Mouse (Mus musculus): Measurements from ENCODE around the gene Pex5l. TPM values are rescaled to one million over a fixed set of nuclear protein-coding genes. Genes with fewer than 3 reads are reported as not detected.

The Pex5l gene
- polyA plus RNA-seq, 1 experiment from 2014 or later: 6.6 TPM

DNA sequence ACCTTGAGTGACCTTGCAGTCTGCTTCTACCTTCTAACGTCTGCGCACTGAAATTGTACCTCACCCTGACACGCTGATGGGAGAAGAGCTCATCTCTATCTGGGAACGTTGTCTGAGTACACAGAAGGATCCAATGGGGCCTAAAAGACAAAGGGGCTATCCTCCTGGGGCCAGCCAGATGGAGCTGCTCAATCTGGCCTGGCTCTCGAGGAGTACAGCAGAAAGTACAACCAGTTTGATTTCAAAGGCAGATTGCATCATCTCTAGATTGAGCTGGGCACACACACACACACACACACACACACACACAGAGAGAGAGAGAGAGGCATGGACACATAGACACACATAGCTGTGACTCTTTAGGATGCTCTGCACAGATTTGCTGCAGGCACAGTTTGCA is 94.7 kb downstream of the Pex5l start:
- no peaks in the 10 kb centered on the region for H3K27me3 ChIP-seq (ENCODE audit: control insufficient read depth, insufficient read depth, low read length)
- peak; percentile 14 for DNase-seq (ENCODE audit: low spot score)
- H3K36me3 ChIP-seq (ENCODE audit: control insufficient read depth, insufficient read depth, low read length): no peaks in the 10 kb centered on the region
- no peak overlapping the region for H3K27ac ChIP-seq (ENCODE audit: low read depth, low read length)
- 66% methylated on average over 5 of the region's 5 CpGs for WGBS
- no peak overlapping the region for H3K9ac ChIP-seq (ENCODE audit: low read length)
- H3K4me3 ChIP-seq (ENCODE audit: low read depth, low read length): no peak overlapping the region
- no peak for ATAC-seq (ENCODE audit: insufficient read depth, low FRiP score, low TSS enrichment)
- H3K9me3 ChIP-seq (ENCODE audit: control insufficient read depth, low read length): no peaks in the 10 kb centered on the region
- no peak overlapping the region for H3K4me2 ChIP-seq (ENCODE audit: low read depth)
- H3K4me1 ChIP-seq (ENCODE audit: control insufficient read depth, insufficient read depth, low read length): no peaks in the 10 kb centered on the region

DNA sequence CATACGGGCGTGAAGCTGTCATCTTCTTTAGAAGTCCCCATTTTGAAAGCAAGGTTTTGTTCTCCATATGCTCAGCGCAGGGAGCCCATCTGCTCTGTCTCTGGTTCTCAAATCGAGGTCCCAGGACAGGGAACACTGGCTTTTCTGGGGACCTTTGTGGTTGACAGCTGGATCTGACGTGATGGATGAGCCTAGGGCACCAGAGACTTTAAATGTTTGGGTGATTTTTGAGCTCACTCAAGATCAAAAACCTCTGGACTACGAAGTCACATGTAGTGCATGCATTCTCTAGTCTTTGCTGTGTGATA is 98.3 kb downstream of the Pex5l start:
- ATAC-seq (ENCODE audit: insufficient read depth, low FRiP score, low TSS enrichment) (peak; percentile 16; the same call in 1 of the 2 replicates), DNase-seq (ENCODE audit: low spot score) (no peak)
- H3K9ac ChIP-seq (ENCODE audit: low read length): no peak overlapping the region

DNA sequence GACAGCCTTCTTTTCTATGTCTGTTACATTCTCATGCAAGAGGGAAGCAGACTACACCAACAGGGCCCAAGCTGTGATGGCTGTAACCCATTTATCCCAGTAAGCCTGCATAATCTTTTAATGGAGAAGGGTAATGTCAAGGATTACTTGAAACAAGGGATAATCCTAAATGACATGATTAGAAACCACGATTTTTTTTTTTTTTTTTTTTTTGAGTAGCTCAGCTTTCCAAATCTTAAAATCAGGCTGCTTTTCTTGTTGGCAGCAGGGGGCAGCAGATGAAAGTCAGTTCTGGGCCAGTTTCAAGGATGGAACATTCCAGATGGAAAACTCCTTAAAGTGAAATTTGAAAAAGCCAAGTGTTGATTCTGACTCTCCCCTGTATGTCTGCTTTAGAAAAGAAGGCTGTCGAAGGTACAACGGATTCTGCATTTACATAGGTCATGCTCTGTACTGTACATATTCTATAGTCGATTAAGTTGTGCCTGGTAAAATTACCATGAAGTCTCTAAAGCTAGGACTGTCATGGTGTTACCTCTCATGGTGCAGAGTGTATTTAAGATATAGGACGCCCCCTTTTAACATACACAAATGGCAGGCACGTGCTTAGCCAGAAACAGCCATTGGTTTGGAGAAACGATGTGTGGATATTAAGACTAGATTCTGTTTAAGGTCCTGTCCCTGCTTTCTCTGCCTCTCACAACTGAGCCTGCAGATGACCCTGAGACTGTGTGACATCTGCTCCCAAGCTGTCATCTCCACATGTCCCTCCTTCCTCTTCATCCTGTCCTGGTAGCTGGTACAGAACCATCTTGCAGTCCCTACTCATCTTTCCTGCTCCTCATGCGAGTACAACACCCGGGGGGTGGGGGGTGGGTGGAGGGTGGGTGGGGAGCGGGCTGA is 98.9 kb downstream of the Pex5l start:
- no peaks in the 10 kb centered on the region for H3K27me3 ChIP-seq (ENCODE audit: control insufficient read depth, insufficient read depth, low read length)
- no peak overlapping the region for H3K4me2 ChIP-seq (ENCODE audit: low read depth)
- 0 out of 2 replicates have a peak, but pooled peaks have one; percentile 6 for ATAC-seq (ENCODE audit: insufficient read depth, low FRiP score, low TSS enrichment)
- H3K36me3 ChIP-seq (ENCODE audit: control insufficient read depth, insufficient read depth, low read length): no peaks in the 10 kb centered on the region
- no peak overlapping the region for H3K9ac ChIP-seq (ENCODE audit: low read length)
- DNase-seq (ENCODE audit: low spot score): no peak
- H3K4me1 ChIP-seq (ENCODE audit: control insufficient read depth, insufficient read depth, low read length): no peaks in the 10 kb centered on the region
- WGBS: 62% methylated on average over 10 of the region's 10 CpGs
- no peaks in the 10 kb centered on the region for H3K9me3 ChIP-seq (ENCODE audit: control insufficient read depth, low read length)
- H3K4me3 ChIP-seq (ENCODE audit: low read depth, low read length): no peak overlapping the region
- H3K27ac ChIP-seq (ENCODE audit: low read depth, low read length): no peak overlapping the region

More for the DNA sequence above, 98.3 kb downstream of the Pex5l start:
- H3K4me1 ChIP-seq (ENCODE audit: control insufficient read depth, insufficient read depth, low read length): no peaks in the 10 kb centered on the region
- no peaks in the 10 kb centered on the region for H3K27me3 ChIP-seq (ENCODE audit: control insufficient read depth, insufficient read depth, low read length)
- H3K27ac ChIP-seq (ENCODE audit: low read depth, low read length): no peak overlapping the region
- WGBS: 65% methylated on average over 6 of the region's 6 CpGs
- H3K9me3 ChIP-seq (ENCODE audit: control insufficient read depth, low read length): no peaks in the 10 kb centered on the region
- H3K4me3 ChIP-seq (ENCODE audit: low read depth, low read length): no peak overlapping the region
- H3K4me2 ChIP-seq (ENCODE audit: low read depth): no peak overlapping the region
- no peaks in the 10 kb centered on the region for H3K36me3 ChIP-seq (ENCODE audit: control insufficient read depth, insufficient read depth, low read length)

DNA sequence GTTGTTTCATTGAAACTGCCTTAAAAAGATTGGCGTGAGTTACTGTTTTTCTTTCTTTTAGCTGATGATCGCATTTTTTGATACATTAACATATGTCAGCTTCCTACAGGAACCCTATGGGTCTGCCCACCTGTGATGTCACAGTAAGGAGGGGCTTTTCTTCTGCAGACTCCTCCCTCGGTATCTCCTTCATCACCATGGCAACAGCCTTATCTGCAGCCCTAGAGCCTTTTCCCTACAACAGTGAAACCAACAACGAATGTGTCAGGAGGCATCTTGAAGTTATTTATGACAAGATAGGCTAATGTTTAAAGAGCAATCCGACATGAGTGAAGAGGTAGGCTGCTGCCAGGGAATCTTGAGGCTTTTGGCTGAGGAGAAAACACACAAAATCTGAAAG is 118.5 kb downstream of the Pex5l start:
- Histone ChIP-seq H3K4me3 (ENCODE audit: low read depth, low read length) (no peak overlapping the region), H3K27me3 (ENCODE audit: control insufficient read depth, insufficient read depth, low read length) (no peaks in the 10 kb centered on the region), H3K9me3 (ENCODE audit: control insufficient read depth, low read length) (no peaks in the 10 kb centered on the region), H3K27ac (ENCODE audit: low read depth, low read length) (no peak overlapping the region), H3K4me2 (ENCODE audit: low read depth) (no peak overlapping the region), H3K9ac (ENCODE audit: low read length) (no peak overlapping the region), H3K36me3 (ENCODE audit: control insufficient read depth, insufficient read depth, low read length) (no peaks in the 10 kb centered on the region), H3K4me1 (ENCODE audit: control insufficient read depth, insufficient read depth, low read length) (no peaks in the 10 kb centered on the region)
- DNase-seq (ENCODE audit: low spot score) (no peak), ATAC-seq (ENCODE audit: insufficient read depth, low FRiP score, low TSS enrichment) (no peak)
- WGBS: 59% methylated on average over 5 of the region's 5 CpGs

DNA sequence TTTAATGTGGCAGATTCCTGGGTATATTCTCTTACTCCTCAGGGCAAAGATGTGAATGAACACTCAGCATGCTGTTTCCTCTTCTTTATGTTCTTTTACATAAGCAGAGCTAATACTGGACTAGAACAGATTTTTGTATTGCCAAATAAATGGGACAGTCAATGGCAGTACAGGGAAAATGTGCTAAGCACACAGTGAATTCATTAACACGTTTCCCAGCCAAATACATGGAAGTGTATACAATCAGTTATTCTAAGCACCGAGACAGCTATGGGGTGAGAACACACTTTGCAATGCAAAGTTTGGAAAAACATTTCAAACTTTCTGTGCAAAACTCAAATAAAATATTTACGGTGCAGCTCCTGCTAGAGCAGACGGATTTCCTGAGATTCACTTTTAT is 139.1 kb downstream of the Pex5l start:
- H3K27me3 ChIP-seq (ENCODE audit: control insufficient read depth, insufficient read depth, low read length): no peaks in the 10 kb centered on the region
- H3K9me3 ChIP-seq (ENCODE audit: control insufficient read depth, low read length): no peaks in the 10 kb centered on the region
- no peak overlapping the region for H3K4me3 ChIP-seq (ENCODE audit: low read depth, low read length)
- H3K4me2 ChIP-seq (ENCODE audit: low read depth): no peak overlapping the region
- H3K36me3 ChIP-seq (ENCODE audit: control insufficient read depth, insufficient read depth, low read length): no peaks in the 10 kb centered on the region
- DNase-seq (ENCODE audit: low spot score): no peak
- no peaks in the 10 kb centered on the region for H3K4me1 ChIP-seq (ENCODE audit: control insufficient read depth, insufficient read depth, low read length)
- H3K27ac ChIP-seq (ENCODE audit: low read depth, low read length): no peak overlapping the region
- H3K9ac ChIP-seq (ENCODE audit: low read length): no peak overlapping the region
- ATAC-seq (ENCODE audit: insufficient read depth, low FRiP score, low TSS enrichment): no peak
- 83% methylated on average over 4 of the region's 4 CpGs for WGBS

DNA sequence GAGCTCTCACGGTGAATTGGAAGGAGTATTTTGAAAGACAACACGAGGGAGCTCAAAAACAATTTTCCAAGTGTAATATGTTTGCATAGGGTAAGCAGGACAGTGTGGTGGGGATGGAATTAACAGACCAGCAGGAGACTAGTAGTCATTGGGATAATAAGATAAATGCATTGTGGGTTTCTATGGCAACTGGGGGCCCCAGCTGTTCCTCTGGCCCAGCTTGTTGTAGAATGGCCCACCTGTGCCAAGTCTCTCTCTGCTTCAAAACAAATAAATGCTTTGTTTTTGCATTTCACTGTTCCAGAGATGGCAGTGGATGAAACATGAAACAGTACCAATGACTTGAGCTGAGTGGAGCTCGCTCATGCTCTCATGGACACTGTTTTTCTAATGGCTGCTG is 141.3 kb downstream of the Pex5l start:
- ATAC-seq (ENCODE audit: insufficient read depth, low FRiP score, low TSS enrichment) (no peak), DNase-seq (ENCODE audit: low spot score) (no peak)
- Histone ChIP-seq H3K9ac (ENCODE audit: low read length) (no peak overlapping the region), H3K9me3 (ENCODE audit: control insufficient read depth, low read length) (no peaks in the 10 kb centered on the region), H3K4me1 (ENCODE audit: control insufficient read depth, insufficient read depth, low read length) (no peaks in the 10 kb centered on the region), H3K36me3 (ENCODE audit: control insufficient read depth, insufficient read depth, low read length) (no peaks in the 10 kb centered on the region), H3K4me2 (ENCODE audit: low read depth) (no peak overlapping the region), H3K4me3 (ENCODE audit: low read depth, low read length) (no peak overlapping the region), H3K27me3 (ENCODE audit: control insufficient read depth, insufficient read depth, low read length) (no peaks in the 10 kb centered on the region), H3K27ac (ENCODE audit: low read depth, low read length) (no peak overlapping the region)
- WGBS: 77% methylated on average over 3 of the region's 3 CpGs

DNA sequence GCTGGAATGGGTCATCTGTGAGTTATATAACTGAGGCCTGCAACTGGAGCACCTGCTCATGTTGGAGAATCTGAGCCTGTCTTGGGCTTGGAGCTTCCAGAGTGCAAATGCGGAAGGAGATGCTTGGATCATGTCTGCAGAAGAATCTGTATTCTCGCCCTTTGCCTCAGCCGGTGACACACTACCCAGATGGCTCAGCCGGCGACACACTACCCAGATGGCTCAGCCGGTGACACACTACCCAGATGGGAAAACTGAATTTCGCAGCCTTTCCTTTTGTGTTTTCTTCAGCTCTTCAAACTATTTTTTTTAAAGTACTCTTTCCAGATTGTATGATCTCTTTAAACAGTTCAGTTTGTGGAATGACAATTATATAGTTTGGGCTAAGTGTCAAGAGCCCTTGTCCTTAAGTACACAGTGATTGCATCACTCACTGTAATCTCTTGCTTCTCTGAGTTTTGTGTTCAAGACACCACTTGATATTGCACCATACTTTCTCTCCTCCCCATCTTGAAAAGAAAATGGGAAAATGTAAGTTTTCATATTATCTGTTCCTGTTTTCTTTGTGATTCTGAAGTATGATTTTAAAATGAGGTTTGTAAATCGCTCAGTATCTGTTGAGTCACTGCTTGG is 142.5 kb downstream of the Pex5l start:
- Histone ChIP-seq H3K27ac (ENCODE audit: low read depth, low read length) (no peak overlapping the region), H3K4me1 (ENCODE audit: control insufficient read depth, insufficient read depth, low read length) (no peaks in the 10 kb centered on the region), H3K9me3 (ENCODE audit: control insufficient read depth, low read length) (no peaks in the 10 kb centered on the region), H3K36me3 (ENCODE audit: control insufficient read depth, insufficient read depth, low read length) (no peaks in the 10 kb centered on the region), H3K27me3 (ENCODE audit: control insufficient read depth, insufficient read depth, low read length) (no peaks in the 10 kb centered on the region), H3K9ac (ENCODE audit: low read length) (no peak overlapping the region), H3K4me3 (ENCODE audit: low read depth, low read length) (no peak overlapping the region), H3K4me2 (ENCODE audit: low read depth) (no peak overlapping the region)
- ATAC-seq (ENCODE audit: insufficient read depth, low FRiP score, low TSS enrichment): no peak
- WGBS: 87% methylated on average over 8 of the region's 8 CpGs
- DNase-seq (ENCODE audit: low spot score): no peak

DNA sequence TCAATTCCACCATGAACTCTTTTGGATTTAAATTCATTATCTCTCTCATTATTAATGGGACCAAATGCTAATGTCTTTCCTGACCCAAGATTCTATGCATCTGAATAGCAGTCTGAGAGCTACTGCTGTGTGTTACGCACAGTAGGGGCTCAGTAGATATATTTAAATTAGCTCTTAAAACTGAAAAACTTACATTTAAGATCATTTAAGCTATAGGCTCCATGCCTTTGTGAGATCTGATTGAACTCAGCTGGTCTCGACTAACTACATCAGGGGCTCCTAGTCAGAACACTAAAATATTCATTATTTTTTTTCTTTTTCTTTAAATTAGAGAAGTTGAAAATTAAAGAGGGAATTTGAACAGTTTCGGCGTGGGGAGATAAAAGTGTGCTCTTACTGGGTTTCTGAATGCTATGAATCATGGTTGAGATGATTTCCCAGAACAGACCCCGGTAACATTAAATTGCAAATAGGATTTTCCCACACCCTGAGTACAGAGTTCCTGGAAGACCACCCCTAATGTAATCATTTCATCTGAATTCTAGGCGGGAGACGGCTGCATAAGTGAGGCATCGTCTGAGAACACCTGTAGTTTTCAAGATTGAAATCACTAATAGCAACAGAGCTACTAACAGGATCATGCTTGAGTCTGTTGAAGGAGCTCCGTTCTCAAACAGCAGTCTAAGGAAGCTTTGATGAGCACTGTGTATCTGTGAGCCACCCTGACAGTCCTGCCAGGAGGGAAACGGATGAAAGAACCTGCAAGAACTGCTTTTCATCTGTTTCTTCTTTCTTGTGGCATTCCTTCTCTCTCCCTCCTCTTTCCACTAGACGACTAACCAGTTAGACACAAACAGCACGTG is 151.1 kb downstream of the Pex5l start:
- Histone ChIP-seq H3K4me3 (ENCODE audit: low read depth, low read length) (no peak overlapping the region), H3K36me3 (ENCODE audit: control insufficient read depth, insufficient read depth, low read length) (no peaks in the 10 kb centered on the region), H3K9ac (ENCODE audit: low read length) (no peak overlapping the region), H3K9me3 (ENCODE audit: control insufficient read depth, low read length) (no peaks in the 10 kb centered on the region), H3K4me1 (ENCODE audit: control insufficient read depth, insufficient read depth, low read length) (no peaks in the 10 kb centered on the region), H3K27me3 (ENCODE audit: control insufficient read depth, insufficient read depth, low read length) (no peaks in the 10 kb centered on the region), H3K27ac (ENCODE audit: low read depth, low read length) (no peak overlapping the region), H3K4me2 (ENCODE audit: low read depth) (no peak overlapping the region)
- DNase-seq (ENCODE audit: low spot score): no peak
- WGBS: 73% methylated on average over 12 of the region's 12 CpGs
- ATAC-seq (ENCODE audit: insufficient read depth, low FRiP score, low TSS enrichment): no peak
